Mouse (Mus musculus) C2C12 (cell line): Measurements from ENCODE around the gene Asb7.

Source experiments
- CEBPB ChIP-seq: IDR thresholded peaks from one replicate; pipeline ENCODE4 v1.6.1; 2011; ENCODE audit warnings: low read depth, mild to moderate bottlenecking, control low read depth, moderate library complexity
- CTCF ChIP-seq: IDR thresholded peaks from one replicate; pipeline ENCODE4 v1.5.1; 2011; ENCODE audit not compliant: control insufficient read depth, insufficient read depth, insufficient read length
- MAX ChIP-seq: IDR thresholded peaks from one replicate; pipeline ENCODE4 v1.6.1; 2011; ENCODE audit warnings: mild to moderate bottlenecking, control low read depth
- MYOD1 ChIP-seq: IDR thresholded peaks from one replicate; pipeline ENCODE4 v1.6.1; 2011; ENCODE audit warnings: low read depth; ENCODE audit not compliant: control insufficient read depth, insufficient read length
- MYOG ChIP-seq: IDR thresholded peaks from one replicate; pipeline ENCODE4 v1.6.1; 2011; ENCODE audit not compliant: control insufficient read depth, insufficient read length; ENCODE audit errors: extremely low read depth
- USF1 ChIP-seq: IDR thresholded peaks from one replicate; pipeline ENCODE4 v1.6.1; 2011; ENCODE audit warnings: low read depth, mild to moderate bottlenecking, control low read depth, moderate library complexity

GRCm38 (mm10) chr7:66650883-66651282 is 38.5 kb downstream of the Asb7 start:
- TF ChIP-seq CTCF (no peak), CEBPB (no peak), MAX (no peak), USF1 (no peak), MYOD1 (no peak), MYOG (no peak)
